Mouse (Mus musculus) lung, adult 18-20 months (tissue): ENCODE data around the gene Ip6k1.
A peak's percentile ranks its signal among the peaks of the same experiment; 100 is the strongest.
"Not testable (repeated sequence)": the region's sequence is repeated elsewhere in the genome, so short reads cannot be mapped to it uniquely, and the experiment has no call there.

Experiments
- DNase-seq, 2 experiments: peaks; one replicate each; pipeline ENCODE4 v3.0.0; 2022; ENCODE audit warnings: mixed read lengths in 2 of 2

Ip6k1 gene

DNA sequence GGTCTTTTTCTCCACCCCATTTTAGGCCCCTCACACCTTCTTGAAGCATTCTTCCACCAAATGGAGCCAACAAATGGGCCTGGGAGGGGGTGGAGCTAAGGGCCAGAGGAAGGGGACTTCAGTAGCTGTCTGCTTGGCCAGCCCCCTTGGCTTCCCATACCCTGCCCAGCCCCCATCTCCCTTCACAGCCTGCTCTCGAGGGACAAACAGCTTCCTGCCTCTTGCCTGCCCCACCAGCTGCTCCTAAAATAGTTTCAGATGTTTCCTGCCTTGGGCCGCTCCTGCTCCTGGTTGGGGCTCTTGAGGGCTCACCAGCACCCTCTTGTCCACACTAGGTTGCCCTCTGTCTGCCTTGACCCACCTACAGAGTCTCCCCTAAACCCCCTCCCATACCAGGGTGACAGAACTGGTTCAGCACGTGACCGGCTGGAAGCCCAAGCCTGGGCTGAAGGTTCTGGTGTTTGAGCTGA is 18.8 kb upstream of the Ip6k1 start:
- DNase-seq, result peak; percentile 79 to 81

DNA sequence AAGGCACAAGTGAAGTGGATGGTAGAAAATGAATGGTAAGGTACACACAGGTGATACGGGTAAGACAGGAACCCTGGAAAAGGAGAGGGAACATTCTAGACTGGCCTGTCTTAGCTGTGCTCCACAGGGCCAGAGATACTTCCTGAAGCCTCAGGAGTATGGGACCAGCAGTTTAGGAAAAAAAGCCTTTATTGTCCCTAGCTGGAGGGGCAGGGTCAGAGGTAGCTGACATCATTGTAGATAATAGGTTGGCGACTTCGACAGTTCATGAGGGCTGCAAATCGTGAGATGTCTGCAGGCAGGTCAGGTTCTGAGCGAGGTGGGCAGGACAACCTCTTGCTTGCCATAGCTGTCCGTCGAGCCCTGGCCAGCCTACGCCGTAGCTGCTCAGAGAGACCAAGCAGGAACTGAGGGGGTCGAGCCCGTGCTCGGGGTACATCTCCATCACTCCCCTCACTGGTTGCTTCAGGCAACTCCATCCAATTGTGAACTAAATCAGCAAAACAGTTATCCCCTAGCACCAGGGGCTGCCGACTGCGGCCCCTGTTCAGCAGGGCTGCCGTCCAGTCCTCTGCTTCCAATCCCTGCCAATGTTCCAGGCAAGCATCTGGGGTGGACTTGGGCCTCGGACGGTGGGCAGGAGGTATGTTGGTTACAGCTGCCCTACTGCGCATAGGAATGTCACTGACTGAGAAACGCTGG is 18.1 kb upstream of the Ip6k1 start:
- DNase-seq, result no peak

DNA sequence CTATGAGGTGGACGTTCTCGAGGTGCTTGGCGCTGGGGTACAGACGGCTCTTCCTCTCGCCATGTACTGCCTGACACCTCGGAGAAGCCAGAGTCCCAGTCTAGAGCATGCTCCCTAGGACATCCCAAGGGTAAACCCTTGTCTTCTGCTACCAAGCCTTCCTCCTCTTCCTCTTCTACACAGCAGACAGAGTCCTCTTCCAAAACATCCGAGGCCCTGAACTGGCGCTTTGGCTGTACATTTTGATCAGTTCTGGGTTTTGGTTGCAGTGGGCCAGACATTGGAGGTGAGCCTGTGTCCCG is 17.6 kb upstream of the Ip6k1 start:
- DNase-seq, result no peak

DNA sequence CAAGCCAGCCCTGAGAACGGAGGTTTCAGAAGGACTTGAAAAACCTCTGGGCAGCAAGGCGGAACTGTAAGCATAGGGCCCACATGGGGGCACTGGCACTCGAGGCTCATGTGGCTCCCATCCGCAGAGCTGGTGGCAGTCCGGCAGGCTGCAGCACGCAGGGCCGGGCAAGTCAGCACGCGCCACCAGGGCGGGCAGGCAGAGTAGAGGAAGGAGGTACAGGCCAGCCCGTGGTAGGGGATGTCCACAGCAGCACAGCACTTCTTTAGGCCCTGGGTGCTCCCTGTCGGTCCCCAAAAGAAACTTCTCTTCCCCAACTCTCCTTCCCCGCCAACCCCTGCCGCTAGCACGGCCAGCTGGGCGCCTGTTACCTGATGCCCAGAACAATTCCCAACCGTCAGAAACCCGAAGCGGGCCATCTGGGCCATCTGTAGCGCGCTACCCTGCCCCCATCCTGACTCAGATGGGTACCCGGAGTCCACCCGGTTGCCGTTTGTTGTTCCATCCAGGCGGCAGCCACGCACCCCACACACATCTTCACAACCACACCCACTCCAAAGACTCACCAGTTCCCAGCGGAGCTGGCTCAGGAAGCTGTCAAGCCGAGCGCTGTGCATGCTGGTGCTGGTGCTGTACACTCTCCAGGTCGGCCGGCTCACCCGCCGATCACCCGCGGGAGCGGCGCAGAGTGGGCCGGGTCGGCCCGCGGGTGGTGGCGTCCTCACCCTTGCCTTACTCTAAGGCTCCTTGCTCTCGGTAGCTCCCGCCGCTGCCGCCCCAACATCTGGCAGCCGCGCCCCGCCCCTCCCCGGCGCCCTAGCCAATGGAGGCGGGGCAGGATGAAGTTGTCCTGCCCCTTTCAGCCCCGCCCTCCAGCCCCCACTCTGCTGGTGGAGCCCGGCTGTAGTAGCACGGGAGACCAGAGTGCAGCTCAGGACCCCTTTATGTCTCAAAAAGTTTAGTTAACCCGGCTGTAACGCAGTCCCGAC is 16.9 kb upstream of the Ip6k1 start, which contains the start of gene Inka1:
TSS of gene Inka1 (minus strand) at position 749 of the 989 bp plus-strand sequence.
- DNase-seq, result peak; percentile 86 to 90

DNA sequence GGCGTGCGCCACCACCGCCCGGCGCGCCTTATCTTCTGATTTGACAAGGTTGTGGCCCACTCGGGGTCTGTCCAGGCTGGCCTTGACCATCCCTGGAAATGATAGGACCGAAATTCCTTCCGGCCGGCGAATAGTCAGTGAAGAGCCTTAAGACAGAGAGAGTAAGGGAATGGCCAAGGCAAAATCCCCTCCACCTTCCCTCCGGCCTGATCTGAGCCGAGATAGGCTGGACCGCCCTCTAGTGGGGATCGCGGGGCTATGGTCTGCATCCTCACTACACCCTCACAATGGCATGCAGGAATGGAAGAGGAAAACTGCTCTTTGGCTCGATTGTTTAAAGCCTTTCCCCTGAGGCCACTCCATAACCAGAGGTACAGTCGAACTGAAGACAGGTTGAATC is 15.9 kb upstream of the Ip6k1 start:
- DNase-seq, result peak; percentile 84 to 86

DNA sequence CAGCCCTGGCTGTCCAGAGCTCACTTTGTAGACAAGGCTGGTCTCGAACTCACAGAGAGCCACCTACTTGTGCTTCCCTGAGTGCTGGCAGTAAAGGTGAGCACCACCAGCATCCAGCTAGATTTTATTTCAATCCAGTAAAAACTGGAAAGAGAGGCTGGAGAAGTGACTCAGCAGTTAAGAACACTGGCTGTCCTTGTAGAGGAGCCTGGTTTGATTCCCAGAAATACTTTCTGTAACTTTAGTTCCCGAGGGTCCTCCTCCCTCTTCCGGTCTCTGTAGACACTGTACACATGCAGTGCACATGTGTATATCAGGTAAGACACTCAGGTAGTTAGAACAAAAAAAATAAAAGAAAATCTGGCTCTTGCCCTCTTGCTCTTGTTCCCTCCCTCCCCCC is 14.4 kb upstream of the Ip6k1 start:
- DNase-seq, result no peak

DNA sequence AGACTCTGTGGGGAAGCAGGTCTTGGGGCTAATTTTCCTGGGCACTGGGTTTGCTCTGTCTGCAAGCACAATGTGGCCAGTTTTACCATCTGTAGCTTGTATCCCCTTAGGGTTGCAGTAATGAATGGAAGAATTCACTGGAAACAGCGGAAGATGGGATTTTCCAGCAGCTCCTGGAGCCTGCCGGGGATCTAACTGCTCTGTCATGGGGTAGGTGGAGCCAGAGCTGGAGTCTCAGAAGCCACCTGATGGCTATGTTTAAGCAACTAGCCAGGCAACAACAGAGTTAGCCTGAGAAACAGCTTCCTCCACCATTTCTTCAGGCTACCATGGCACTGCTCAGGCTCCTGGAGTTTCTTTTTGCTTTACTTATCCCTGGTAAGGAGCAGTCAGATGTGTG is 10.1 kb upstream of the Ip6k1 start, which contains the start of gene Cdhr4:
TSS of gene Cdhr4 (plus strand) at position 301 of the 400 bp plus-strand sequence.
- DNase-seq, result no peak

DNA sequence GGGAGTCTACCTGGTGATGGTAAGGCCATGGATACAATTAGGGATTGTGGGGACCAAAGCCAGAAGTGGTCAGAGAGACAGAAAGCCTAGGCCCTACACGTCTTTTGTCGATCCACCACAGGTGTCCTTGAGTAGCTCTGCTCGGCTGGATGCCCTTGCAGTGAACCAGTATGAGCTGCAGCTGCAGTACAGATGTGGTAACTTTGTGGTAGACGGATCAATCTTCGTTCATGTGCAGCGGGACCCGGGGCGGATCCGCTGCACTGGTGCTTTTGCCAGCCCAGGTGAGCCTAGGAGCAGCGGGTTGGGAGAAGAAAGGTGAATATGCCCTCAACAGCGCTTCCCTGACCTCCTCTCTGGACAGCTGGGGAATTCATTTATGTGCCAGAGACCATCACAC is 9.3 kb upstream of the Ip6k1 start:
- no peak for DNase-seq

DNA sequence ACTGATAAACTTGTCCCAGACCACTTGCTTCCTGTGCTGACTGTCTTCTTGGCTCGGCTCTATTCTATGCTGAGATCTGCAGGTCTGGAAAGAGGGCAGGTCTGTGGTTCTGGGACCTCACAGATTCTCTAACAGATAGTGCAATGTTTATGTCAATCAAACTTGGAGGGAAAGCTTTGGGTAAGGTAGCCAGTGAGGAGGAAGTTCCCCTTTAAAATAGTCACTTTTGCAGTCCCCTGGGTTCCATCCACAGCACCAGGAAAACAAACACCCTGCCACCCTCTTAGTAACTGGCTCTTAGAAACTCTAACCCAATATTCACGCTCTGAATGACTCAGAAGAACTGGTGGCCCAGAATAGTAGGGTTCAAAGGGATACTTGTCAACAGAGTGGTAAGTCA is 7.8 kb upstream of the Ip6k1 start:
- DNase-seq, result no peak

DNA sequence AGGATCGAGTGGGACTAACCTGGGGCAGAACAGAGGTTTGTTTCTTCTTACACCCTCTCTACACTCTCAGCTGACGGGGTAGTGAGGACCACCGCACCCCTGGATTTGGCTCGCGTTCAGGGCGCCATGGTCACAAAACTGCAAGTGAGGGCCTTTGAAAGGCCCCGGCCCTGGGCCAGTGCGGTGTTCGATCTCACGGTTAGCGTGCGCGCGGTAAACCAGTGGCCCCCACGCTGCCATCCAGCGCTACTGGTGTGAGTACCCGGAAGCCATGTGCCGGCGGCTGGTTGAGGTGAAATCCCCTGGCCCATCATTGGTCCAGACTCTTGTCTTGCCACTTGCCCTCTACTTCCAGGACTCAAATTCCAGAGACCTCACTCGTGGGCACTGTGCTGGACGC is 6.8 kb upstream of the Ip6k1 start:
- DNase-seq, result no peak

DNA sequence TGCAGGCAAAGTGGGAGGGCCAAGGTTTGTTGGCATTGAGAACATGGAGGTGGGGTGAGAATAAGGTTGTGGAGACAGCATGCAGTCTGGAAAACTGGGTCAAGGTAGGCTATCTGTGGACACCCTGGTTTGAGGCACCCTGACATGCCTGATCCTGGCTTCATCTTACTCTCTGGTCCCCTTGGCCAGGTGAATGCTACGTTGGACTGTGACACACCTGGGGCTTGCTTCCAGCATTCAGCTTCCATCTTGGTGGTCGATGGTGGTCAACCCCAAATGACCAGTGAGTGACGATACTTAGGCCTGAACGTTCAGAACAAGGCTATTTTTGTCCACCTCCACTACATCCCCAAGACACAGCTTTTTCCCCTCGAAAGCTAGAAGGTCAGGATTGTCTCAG is 6.3 kb upstream of the Ip6k1 start, which contains the start of gene Gm20662:
TSS of gene Gm20662 (plus strand) at position 301 of the 400 bp plus-strand sequence.
- no peak for DNase-seq

DNA sequence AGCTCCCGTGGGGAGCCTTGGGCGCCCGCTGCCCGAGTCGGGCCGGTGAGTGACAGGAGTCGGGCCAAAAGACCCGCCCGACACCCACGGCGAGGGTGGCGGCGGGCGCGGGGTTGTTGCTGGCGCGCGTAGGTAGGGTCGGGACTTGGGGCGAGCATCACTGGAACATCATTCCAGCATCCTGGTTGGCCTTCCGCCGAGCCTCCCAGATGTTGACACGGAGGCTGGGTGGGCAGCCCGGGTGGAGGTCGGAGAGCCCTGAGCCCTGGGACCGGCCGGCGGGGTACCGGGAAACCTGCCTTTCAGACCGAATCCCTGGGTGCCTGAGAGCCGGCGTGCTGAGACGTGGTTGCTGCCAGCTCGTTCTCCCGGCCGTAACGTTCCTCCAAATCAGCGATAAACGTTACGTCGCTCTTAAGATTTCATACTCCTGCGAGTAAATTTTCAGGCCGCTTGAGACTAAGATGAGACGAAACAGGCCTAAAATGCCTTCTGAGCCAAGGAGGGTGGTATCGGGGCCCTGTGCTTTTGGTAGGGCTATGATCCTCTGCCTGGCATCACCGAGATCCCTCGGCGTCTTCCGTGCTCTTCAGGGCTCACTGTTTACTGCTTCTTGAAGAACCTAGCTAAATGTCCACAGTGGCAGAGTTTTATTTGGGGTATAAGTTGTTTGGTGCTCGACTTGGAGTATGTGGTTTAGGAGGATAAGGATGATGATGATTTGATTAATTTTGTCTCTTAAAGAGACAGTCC is 653 bp downstream of the Ip6k1 start:
- DNase-seq, result no peak

DNA sequence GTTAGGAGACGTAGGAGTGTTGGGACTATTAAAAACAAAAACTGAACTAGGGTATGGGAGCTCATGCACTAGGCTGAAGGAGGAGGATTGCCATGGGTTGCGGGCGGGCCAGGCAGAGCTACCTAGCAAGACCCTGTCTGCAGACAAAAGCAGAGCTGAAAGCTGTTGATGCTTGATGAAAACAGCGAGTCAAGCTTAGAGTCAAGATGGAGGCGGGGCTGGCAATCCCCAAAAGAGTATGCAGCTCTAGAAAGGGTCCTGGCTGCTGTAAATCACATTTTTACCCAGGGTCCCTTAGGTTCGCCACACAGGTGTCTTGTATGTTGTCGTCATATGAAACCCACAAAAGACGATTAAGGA is 1.2 kb downstream of the Ip6k1 start:
- DNase-seq, result no peak

DNA sequence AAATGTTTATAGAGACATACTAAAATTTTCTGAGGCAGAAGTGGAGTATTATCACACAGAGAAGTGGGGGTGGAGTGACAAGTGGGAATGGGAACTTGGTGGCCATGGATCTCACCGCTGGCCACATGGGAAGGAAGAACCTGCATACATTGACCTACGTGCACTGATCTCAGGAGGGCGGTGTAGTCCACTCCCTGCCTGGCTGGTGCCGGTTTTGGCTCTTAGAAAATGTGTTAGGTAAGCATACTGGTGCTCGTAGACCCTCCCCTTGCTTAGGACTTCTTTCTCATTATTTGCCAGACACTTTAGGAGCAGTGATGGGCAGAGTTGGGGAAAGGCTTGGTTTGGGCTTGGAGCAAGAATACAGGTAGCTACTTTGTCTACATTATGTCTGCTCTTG is 5.7 kb downstream of the Ip6k1 start:
- peak in 1 of 2 experiments; percentile 10 for DNase-seq

DNA sequence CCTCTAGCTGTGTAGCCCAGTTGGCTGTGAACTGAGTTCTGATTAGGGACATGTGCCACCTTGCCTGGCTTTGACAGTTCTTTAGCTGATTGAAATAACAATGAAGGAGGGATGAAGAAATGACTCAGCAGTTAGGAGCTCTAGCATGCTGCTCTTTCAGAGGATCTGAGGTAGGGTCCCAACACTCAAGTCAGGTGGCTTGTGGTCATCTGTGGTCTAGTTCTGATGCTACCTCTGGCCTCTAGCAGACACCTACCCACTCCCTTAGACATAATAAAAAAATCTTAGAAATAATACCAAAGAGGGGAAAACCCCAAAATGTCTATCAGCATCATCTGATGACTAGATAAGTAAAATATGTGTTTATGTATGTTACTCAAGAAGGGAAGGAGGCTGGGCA is 8.1 kb downstream of the Ip6k1 start:
- no peak for DNase-seq

DNA sequence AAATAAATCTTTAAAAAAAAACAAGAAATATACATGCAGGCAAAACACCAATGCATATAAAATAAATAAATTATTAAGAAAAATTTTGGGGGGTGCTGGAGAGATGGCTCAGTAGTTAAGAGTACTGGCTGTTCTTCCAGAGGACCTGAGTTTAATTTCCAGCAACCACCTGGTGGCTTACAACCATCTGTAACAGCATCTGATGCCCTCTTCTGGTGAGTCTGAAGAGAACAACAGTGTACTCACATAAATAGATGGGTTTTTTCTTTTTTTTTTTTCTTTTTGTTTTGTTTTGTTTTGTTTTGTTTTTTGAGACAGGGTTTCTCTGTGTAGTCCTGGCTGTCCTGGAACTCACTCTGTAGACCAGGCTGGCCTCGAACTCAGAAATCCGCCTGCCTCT is 11.3 kb downstream of the Ip6k1 start:
- DNase-seq, result not testable (repeated sequence)

DNA sequence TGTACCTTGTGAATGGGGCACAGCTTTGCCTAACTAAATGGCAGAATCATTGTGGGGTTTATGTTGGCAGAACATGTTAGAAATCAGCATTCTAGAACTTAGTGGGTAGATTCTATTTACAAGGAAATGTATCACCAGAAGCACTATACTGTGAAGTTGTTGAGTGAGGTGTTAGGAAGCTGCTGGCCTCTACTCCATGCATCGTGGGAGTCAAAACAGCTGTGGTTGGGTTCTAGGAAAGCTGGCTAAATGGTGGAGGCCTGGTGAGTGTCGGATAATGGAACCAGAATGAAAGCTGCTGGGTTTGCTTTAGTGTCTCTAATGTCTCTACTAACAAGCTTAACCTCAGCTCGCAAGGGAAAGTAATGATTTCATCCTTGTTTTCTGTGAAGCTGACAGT is 14.8 kb downstream of the Ip6k1 start:
- DNase-seq, result no peak

DNA sequence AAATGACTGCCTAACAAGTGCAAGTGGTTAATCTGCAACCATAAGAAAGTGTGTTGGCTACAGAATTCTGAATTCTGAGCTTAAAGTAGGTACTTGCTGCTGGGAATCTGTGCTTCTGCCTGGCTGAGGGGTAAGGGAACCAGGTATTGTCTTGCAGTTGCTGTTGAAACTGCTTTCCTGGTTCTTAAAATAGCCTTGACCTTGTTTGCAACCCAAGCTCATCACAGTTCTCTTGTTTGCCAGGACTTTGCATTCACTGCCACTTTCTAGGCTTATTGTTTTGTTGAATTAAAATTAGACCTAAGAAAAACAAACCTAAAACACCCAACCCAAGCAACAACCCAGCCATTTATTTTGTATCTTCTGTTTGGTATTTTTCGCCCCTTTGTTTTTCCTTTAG is 18.4 kb downstream of the Ip6k1 start:
- DNase-seq, result no peak

DNA sequence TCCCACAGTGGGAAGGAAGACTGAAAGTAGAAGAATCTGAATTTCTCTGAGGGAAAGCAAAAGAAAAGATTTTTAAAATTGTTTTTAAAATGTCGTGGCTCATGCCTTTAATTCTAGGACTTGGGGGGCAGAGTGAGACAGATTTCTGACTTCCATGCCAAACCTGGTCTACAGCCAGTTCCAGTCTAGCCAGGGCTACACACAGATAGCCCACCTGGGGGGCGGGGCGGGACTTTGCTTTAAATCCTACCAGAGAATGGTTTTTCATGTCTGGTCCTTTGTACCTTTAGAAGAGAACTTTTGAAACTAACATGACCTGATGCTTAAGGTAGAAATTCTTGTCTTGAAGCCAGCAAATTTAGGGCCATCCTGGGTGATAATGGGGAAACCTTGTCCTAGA is 20.9 kb downstream of the Ip6k1 start:
- DNase-seq, result no peak

DNA sequence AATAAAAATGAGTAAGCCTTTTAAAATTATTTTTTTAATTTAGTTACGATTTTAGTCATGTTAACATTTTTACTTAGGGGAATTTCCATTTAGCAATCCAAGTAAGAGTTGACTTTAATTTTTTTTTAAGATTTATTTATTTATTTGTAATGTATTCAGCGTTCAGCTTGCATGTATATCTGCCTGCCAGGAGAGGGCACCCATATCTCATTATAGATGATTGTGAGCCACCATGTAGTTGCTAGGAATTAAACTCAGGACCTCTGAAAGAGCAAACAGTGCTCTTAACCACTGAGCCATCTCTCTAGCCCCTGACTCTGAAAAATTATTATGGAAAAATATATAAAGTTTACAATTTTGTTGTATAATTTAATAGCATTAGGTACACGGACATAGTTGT is 24.3 kb downstream of the Ip6k1 start:
- DNase-seq, result no peak

DNA sequence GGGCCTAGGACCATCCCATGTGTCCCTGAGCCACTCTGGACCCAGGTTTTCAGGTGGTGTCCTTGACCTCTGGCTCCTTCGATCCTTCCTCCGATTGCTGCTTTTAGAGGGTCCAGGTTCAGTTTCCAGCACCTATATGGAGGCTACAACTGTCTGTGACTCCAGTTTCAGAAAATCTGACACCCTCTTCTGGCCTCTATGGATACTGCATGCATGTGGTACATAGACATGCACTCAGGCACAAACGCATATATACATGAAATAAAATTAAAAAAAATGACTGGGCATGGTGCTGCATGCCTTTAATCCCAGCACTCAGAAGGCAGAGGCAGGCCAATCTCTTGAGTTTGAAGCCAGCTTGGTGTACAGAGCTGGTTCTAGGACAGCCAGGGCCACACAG is 25.6 kb downstream of the Ip6k1 start:
- DNase-seq, result no peak

DNA sequence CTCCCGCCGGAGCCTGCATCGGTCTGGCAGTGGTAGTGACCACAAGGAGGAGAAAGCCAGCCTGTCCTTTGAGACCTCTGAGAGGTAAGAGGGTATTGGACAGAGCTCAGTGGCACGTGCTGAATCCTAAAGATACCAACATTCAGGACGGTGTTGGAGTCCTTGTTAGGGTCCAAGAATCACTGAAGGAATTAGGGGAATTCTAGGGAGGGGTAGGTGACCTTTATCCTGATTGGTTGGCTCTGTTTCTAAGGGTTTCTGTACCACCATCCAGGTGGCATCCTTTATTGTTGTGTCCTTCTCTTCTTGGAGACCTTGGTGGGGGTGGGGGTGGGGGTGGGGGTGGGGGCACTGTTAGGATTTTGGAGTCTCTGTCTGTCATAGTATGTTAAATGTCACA is 29.8 kb downstream of the Ip6k1 start:
- no peak for DNase-seq
